Mouse (Mus musculus) heart, embryonic 14.5 days (tissue): ENCODE measurements around the gene Mrpl34. TPM values are rescaled to one million over a fixed set of nuclear protein-coding genes. Genes with fewer than 3 reads are reported as not detected.

Source experiments
- ATAC-seq: fragments of 200-750 bp; cut with Nextera tagmentation; 2 replicates; pipeline ENCODE4 v1.8.0; 2017; ENCODE audit warnings: low read depth, moderate TSS enrichment; ENCODE audit not compliant: insufficient number of reproducible peaks, insufficient read depth, low FRiP score
- H3K27ac ChIP-seq, 2 experiments: fragments of 200-500 bp in 1 of 2; fragments of 300-500 bp in 1 of 2; sonication (generic) in 1 of 2; replicated peaks in 1 of 2; 2 replicates each; pipeline ENCODE4 v1.5.1; 2012 to 2014; ENCODE audit warnings: low read depth in 2 of 2, low read length in 2 of 2, control low read depth in 1 of 2, mild to moderate bottlenecking in 1 of 2, mixed read lengths in 1 of 2; ENCODE audit not compliant: control insufficient read depth in 1 of 2, insufficient read depth in 1 of 2
- H3K27me3 ChIP-seq: fragments of 300-500 bp; sonication (generic); 2 replicates; pipeline ENCODE4 v1.6.1; 2014; ENCODE audit warnings: mild to moderate bottlenecking, low read length, control low read depth; ENCODE audit not compliant: control insufficient read depth, insufficient read depth
- H3K36me3 ChIP-seq: fragments of 300-500 bp; sonication (generic); 2 replicates; pipeline ENCODE4 v1.6.1; 2014; ENCODE audit warnings: mild to moderate bottlenecking, control low read depth, low read length, mixed read lengths; ENCODE audit not compliant: control insufficient read depth, insufficient read depth
- H3K4me1 ChIP-seq, 2 experiments: fragments of 200-500 bp in 1 of 2; fragments of 300-500 bp in 1 of 2; sonication (generic) in 1 of 2; 2 replicates each; pipeline ENCODE4 v1.6.1; 2012 to 2014; ENCODE audit warnings: low read length in 2 of 2, control low read depth in 1 of 2, mixed read lengths in 1 of 2; ENCODE audit not compliant: control insufficient read depth in 2 of 2, insufficient read depth in 2 of 2
- H3K4me2 ChIP-seq: fragments of 300-500 bp; sonication (generic); 2 replicates; pipeline ENCODE4 v1.6.1; 2014; ENCODE audit warnings: mild to moderate bottlenecking, low read length
- H3K4me3 ChIP-seq, 2 experiments: fragments of 200-500 bp in 1 of 2; fragments of 300-500 bp in 1 of 2; sonication (generic) in 1 of 2; 2 replicates each; pipeline ENCODE4 v1.5.1; 2012 to 2014; ENCODE audit warnings: low read length in 2 of 2, mild to moderate bottlenecking in 2 of 2, control low read depth in 1 of 2, low read depth in 1 of 2, moderate library complexity in 1 of 2; ENCODE audit not compliant: control insufficient read depth in 1 of 2, insufficient read depth in 1 of 2
- H3K9ac ChIP-seq: fragments of 300-500 bp; sonication (generic); 2 replicates; pipeline ENCODE4 v1.6.1; 2014; ENCODE audit warnings: mild to moderate bottlenecking, low read length
- H3K9me3 ChIP-seq: fragments of 300-500 bp; sonication (generic); 2 replicates; pipeline ENCODE4 v1.6.1; 2016; ENCODE audit warnings: low read length, control low read depth; ENCODE audit not compliant: control insufficient read depth
- WGBS: fragments of 180-500 bp; shearing (Covaris S2); extraction: QIAGEN DNeasy Blood & Tissue Kit; methylation state at CpG from one replicate; pipeline ENCODE4 v1.1.7; 2014; 5-methylcytosine and 5-hydroxymethylcytosine counted together
- polyA plus RNA-seq: library from polyadenylated mRNA; unstranded; fragments of >200 nt; fragmentation: Nextera tagmentation; extraction: Ambion mirVana; gene quantifications from 2 replicates; pipeline ENCODE4 v1.2.1, GENCODE M21; 2014

The Mrpl34 gene
- polyA plus RNA-seq, 1 experiment from 2014 or later = 191 TPM

- H3K36me3 ChIP-seq = peaks cover 41% of the 10 kb centered on the region
- WGBS = under 1% methylated on average over 49 of the region's 52 CpGs
- H3K4me3 ChIP-seq = peak within 1 kb of the TSS; percentile 81 to 84
- no peak within 1 kb of the TSS for H3K27ac ChIP-seq
- H3K27me3 ChIP-seq = no peaks in the 10 kb centered on the region
- H3K9me3 ChIP-seq = no peaks in the 10 kb centered on the region
- ATAC-seq = peak; percentile 87
- peaks cover 15 to 24% of the 10 kb centered on the region in 2 experiments for H3K4me1 ChIP-seq
- H3K9ac ChIP-seq = peak within 1 kb of the TSS; percentile 86
- H3K4me2 ChIP-seq = peak within 1 kb of the TSS; percentile 94
Measured at GRCm38 (mm10) chr8:71468916-71469315, 4.2 kb downstream of the Mrpl34 start, which contains the start of gene Dda1. Gene Dda1 (plus strand): TSS chr8:71469199.

DNA sequence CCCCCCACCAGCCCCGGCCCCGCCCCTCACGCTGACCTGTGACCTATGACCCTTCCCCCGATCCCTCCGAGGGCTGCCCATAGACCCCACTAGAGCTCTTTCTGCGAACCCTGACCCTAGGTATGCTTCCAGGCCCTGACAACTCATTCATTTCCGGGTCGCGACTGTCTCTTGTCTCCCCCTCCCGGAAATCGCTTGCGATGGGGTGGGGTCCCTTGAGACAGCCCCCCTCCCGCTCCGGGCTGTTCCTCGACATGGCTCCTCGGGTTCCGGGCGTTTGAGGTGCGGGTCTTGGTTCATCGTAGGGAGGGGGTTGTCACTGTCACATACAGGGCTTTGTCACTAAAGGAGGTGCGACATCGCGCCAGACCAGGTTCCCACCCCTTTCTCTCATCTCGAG lies 4.7 kb downstream of the Mrpl34 start:
- H3K9me3 ChIP-seq = no peaks in the 10 kb centered on the region
- peaks cover 12 to 21% of the 10 kb centered on the region in 2 experiments for H3K4me1 ChIP-seq
- peak overlapping the region; percentile 81 to 84 for H3K4me3 ChIP-seq
- ATAC-seq = no peak
- no peak overlapping the region for H3K27ac ChIP-seq
- H3K9ac ChIP-seq = peak overlapping the region; percentile 86
- no peaks in the 10 kb centered on the region for H3K27me3 ChIP-seq
- 2% methylated on average over 22 of the region's 24 CpGs for WGBS
- peaks cover 46% of the 10 kb centered on the region for H3K36me3 ChIP-seq
- H3K4me2 ChIP-seq = peak overlapping the region; percentile 94

DNA sequence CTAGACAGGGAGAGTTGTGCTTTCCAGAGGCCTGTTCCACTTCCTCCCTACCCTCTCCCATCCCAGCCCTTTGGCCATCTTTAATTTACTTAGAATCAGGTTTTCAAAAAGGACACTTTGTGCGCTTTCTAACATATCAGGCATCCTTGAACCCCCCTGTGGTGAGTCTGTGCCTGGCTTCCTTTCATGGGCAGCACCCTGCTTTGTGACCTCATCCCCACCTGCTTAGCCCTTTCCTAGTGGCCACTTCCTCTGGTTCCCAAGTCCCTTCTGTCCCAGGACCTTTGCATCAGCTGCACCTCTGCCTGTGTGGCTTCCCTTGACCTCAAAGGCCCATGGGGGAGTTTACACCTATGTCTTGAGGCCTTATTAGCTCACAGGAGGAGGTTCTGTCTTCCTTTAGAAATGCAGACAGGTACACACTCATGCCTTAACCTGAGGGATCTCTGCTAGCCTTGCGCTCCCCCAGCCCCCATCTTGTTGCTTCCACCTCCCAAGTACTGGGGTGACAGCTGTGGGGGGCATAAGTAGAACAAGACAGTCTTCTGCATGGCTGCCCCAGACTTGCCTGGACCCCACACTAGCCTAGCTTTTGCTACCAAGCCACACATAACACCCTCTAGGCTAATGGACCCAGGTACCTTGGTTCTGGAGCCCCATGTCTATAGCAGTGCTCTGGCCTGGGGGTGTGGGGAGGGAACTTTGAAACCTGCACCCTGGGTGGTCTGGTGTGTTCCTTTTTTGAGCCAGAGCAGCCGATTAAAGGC lies 5.6 kb downstream of the Mrpl34 start:
- Histone ChIP-seq H3K36me3 (peaks cover 55% of the 10 kb centered on the region), H3K9me3 (no peaks in the 10 kb centered on the region), H3K4me1 (peaks cover 12 to 19% of the 10 kb centered on the region in 2 experiments), H3K27ac (no peak overlapping the region), H3K9ac (peak overlapping the region; percentile 86), H3K4me2 (peak overlapping the region; percentile 94), H3K4me3 (peak overlapping the region; percentile 81 to 84; a peak in 3 of 4 replicates), H3K27me3 (no peaks in the 10 kb centered on the region)
- 89% methylated on average over 3 of the region's 3 CpGs for WGBS
- no peak for ATAC-seq

- H3K4me2 ChIP-seq = no peak overlapping the region
- no peaks in the 10 kb centered on the region for H3K27me3 ChIP-seq
- no peak overlapping the region for H3K9ac ChIP-seq
- ATAC-seq = no peak
- H3K9me3 ChIP-seq = no peaks in the 10 kb centered on the region
- no peak overlapping the region for H3K4me3 ChIP-seq
- WGBS = 82% methylated on average over 5 of the region's 5 CpGs
- H3K27ac ChIP-seq = no peak overlapping the region
- peaks cover 7 to 17% of the 10 kb centered on the region in 2 experiments; a peak in 3 of 4 replicates for H3K4me1 ChIP-seq
- H3K36me3 ChIP-seq = peaks cover 55% of the 10 kb centered on the region
Measured at GRCm38 (mm10) chr8:71470913-71471255, 6.1 kb downstream of the Mrpl34 start.

DNA sequence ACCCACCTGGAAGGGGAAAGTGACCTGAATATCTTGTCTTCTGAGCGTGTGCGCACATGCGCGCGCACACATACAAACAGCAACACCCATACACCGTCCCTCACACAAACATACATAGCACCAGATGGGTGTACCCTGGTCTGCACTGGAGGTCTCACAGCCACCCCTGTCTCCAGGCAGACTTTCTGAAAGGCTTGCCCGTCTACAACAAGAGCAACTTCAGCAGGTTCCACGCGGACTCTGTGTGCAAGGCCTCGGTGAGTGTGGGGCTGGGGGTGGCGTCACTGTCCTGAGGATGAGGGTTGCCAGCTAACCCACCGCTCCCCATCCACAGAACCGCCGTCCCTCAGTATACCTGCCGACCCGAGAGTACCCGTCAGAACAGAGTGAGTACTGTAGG lies 7.1 kb downstream of the Mrpl34 start:
- no peak overlapping the region for H3K4me3 ChIP-seq
- H3K9me3 ChIP-seq = no peaks in the 10 kb centered on the region
- WGBS = 91% methylated on average over 17 of the region's 17 CpGs
- H3K9ac ChIP-seq = no peak overlapping the region
- ATAC-seq = no peak
- H3K4me2 ChIP-seq = no peak overlapping the region
- no peak overlapping the region for H3K27ac ChIP-seq
- H3K36me3 ChIP-seq = peaks cover 47% of the 10 kb centered on the region
- peaks cover 7 to 19% of the 10 kb centered on the region in 2 experiments; a peak in 3 of 4 replicates for H3K4me1 ChIP-seq
- H3K27me3 ChIP-seq = no peaks in the 10 kb centered on the region

DNA sequence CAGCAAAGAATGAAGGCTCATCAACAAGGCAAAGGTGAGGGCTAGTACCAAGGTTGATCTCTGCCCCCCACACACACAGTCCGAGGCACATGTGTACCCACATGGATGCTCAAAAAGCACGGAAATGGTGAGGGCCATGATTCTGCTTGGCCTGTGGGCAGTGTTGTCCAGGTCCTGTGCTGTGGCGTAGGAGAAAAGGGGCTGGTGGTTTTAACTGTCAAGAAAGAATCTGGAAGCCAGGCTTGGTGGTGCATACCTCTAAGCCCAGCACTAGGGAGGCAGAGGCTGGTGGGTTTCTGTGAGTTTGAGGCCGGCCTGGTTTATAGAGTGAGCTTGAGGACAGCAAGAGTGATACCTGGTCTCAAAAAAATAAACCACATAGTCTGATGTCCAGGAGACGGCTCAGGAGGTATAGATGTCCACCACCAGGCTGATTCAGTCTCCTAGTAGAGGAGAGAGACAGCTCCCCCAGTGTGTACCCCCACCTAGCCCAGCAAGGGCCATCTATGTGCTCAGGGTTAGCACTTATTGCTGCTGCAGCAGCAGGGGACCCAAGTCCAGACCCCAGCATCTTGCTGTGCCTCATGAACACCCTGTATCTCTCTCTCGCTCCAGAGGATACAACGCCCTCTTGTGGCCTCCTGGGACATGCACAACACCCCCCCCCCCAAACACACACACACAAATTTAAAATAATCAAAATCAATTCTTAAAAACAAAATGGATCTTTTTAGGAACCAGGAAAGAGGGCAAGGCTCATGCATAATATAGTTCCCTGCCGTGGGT lies 8.0 kb downstream of the Mrpl34 start:
- Histone ChIP-seq H3K27me3 (peaks cover 3% of the 10 kb centered on the region; the same call in 1 of the 2 replicates), H3K9ac (no peak overlapping the region), H3K4me3 (no peak overlapping the region), H3K4me2 (no peak overlapping the region), H3K4me1 (peaks cover 10 to 24% of the 10 kb centered on the region in 2 experiments; a peak in 3 of 4 replicates), H3K36me3 (peaks cover 47% of the 10 kb centered on the region), H3K9me3 (no peaks in the 10 kb centered on the region), H3K27ac (no peak overlapping the region)
- ATAC-seq = no peak
- WGBS = 89% methylated on average over 8 of the region's 8 CpGs

DNA sequence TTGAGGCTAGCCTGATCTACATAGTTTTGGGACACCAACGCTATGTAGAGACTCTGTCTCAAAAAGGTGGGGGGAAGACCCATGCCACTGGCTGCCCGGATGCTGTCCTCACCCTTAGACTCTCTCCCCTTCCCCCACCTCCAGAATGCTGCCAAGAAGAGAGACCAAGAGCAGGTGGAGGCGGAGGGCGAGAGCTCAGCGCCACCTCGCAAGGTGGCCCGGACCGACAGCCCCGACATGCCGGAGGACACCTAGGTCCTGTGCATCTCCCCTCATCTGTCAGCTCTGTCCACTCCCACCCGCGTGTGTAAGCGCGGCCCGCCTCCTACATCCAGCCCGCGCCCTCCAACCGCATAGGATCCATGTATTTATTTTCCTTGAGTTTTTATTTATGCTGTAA lies 9.6 kb downstream of the Mrpl34 start:
- Histone ChIP-seq H3K27ac (no peak overlapping the region), H3K4me1 (peaks cover 10 to 24% of the 10 kb centered on the region in 2 experiments; a peak in 3 of 4 replicates), H3K27me3 (peaks cover 12% of the 10 kb centered on the region; the same call in 1 of the 2 replicates), H3K4me2 (no peak overlapping the region), H3K36me3 (peaks cover 53% of the 10 kb centered on the region), H3K9ac (no peak overlapping the region), H3K4me3 (no peak overlapping the region), H3K9me3 (no peaks in the 10 kb centered on the region)
- 92% methylated on average over 18 of the region's 18 CpGs for WGBS
- no peak for ATAC-seq
